Mouse (Mus musculus) megakaryocyte, embryonic 14.5 days (primary cell): Measurements from ENCODE around the gene Fgfr2. TPM values are rescaled to one million over a fixed set of nuclear protein-coding genes. Genes with fewer than 3 reads are reported as not detected.

Source experiments
- H3K27me3 ChIP-seq: replicated peaks from 2 replicates; pipeline ENCODE3; 2012; ENCODE audit warnings: inconsistent platforms
- H3K36me3 ChIP-seq: replicated peaks from 2 replicates; pipeline ENCODE3; 2012; ENCODE audit warnings: low read length, inconsistent platforms, mixed read lengths
- H3K4me1 ChIP-seq: 2 replicates; pipeline ENCODE4 v1.6.1; 2012; ENCODE audit warnings: inconsistent platforms
- H3K4me3 ChIP-seq: replicated peaks from 2 replicates; pipeline ENCODE3; 2012; ENCODE audit warnings: moderate library complexity, mild to moderate bottlenecking, inconsistent platforms
- H3K9me3 ChIP-seq: 2 replicates; pipeline ENCODE4 v1.6.1; 2012; ENCODE audit warnings: inconsistent platforms
- FLI1 ChIP-seq: IDR thresholded peaks from 2 replicates; pipeline ENCODE4 v1.6.1; 2012; ENCODE audit warnings: low read length, inconsistent platforms, mixed read lengths
- GATA1 ChIP-seq: IDR thresholded peaks from 3 replicates; pipeline ENCODE4 v1.6.1; 2012; ENCODE audit warnings: mixed read lengths, low read length, inconsistent platforms, borderline replicate concordance
- polyA plus RNA-seq: library from polyadenylated mRNA; stranded (reverse); fragments of >175 nt; gene quantifications from 2 replicates; pipeline ENCODE4 v1.2.3, GENCODE M21; 2012; ENCODE audit warnings: low replicate concordance; ENCODE audit not compliant: insufficient read depth

The Fgfr2 gene
- polyA plus RNA-seq, result 0.45 TPM in 1 of 2 replicates, not detected in the other

DNA sequence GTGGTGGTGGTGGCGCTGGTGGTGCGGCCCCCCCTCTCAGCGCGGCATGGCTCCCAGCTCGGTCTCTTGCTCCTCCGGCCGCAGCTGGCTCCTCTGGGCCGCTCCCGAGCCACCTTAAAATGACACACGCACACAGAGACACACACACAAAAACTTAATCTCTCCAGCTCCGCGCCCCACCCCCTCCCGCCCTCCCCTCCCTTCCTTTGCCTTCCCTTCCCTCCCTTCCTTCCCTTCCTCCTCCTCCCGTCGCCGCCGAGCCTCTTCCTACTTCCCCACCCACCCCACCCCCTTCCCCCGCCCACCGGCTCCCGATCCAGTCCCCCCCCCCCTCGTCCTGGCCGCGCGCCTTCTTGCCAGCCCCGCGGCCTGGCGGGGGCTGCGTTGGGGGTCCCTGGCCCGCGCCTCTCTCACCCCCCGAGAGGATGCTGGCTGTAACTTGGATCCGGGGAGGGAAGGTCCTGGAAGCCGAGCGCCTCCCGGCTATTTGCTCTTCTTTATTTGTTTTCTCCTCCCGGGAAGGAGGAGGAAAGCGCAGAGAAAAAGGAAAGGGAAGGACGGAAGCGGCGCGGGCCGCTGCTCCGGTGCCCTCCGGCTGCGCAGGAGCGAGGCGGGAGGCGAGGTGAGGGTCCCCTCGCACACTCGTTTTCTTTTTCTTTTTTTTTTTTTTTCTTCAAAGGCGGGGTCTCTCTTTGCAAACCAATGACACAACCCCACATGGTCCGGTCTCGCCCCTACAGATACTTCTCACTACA is at the start of gene Fgfr2:
Gene Fgfr2 (minus strand): TSS at position 107 of the 755 bp plus-strand sequence.
- TF ChIP-seq GATA1 (no peak), FLI1 (no peak)
- Histone ChIP-seq H3K4me1 (peaks cover 39% of the 10 kb centered on the region), H3K36me3 (no peaks in the 10 kb centered on the region), H3K4me3 (peak within 1 kb of the TSS; percentile 96), H3K27me3 (peaks cover 4% of the 10 kb centered on the region), H3K9me3 (peaks cover 3% of the 10 kb centered on the region)

- TF ChIP-seq GATA1 (no peak), FLI1 (no peak)
- Histone ChIP-seq H3K36me3 (no peaks in the 10 kb centered on the region), H3K27me3 (peaks cover 22% of the 10 kb centered on the region), H3K4me1 (peaks cover 37% of the 10 kb centered on the region), H3K4me3 (no peak overlapping the region), H3K9me3 (peaks cover 5% of the 10 kb centered on the region; the same call in 1 of the 2 replicates)
These were observed 48.4 kb upstream of the Fgfr2 start for GRCm38 (mm10) chr7:133171403-133172032.

DNA sequence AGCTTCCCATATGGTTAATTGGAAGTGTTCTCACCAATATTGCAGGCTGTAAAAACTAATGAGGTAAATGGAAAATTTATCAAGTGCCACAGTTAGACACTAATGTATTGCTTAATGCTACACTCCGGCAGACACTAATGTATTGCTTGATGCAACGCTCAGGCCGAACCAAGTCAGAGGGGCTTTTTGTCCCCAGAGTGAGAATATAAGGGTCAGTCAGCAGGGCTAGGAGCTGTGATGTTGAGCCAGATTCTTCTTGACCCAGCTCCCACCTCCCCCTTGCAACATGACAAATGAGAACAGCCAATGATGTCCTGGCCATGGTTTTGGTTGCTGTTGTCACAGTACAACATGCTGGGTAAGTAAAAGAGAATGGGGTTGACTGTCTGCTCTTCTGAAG is 45.8 kb upstream of the Fgfr2 start:
- Histone ChIP-seq H3K4me1 (peaks cover 24% of the 10 kb centered on the region), H3K9me3 (peaks cover 6% of the 10 kb centered on the region; the same call in 1 of the 2 replicates), H3K27me3 (peaks cover 23% of the 10 kb centered on the region), H3K4me3 (no peak overlapping the region), H3K36me3 (no peaks in the 10 kb centered on the region)
- TF ChIP-seq GATA1 (no peak), FLI1 (no peak)

DNA sequence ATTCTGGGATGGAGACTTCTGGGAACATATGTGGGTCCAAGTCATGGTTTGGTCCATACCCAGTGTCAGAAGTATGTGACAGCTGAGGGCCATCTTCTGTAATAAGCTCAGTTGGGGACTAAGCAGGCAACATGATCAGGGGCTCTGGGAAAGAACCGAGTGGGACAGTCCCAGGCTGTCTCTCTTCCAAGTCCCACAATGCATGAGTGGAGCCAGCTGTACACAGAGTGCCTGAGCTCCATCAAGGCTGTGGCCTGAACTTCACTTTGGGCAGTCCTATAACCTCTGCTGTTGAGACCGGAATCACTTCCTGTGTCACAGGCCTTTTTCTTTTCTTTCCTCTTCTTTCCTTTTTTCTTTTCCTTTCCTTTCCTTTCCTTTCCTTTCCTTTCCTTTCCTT is 44.8 kb upstream of the Fgfr2 start:
- peaks cover 6% of the 10 kb centered on the region; the same call in 1 of the 2 replicates for H3K9me3 ChIP-seq
- H3K27me3 ChIP-seq, result peaks cover 23% of the 10 kb centered on the region
- TF ChIP-seq GATA1 (no peak), FLI1 (no peak)
- no peaks in the 10 kb centered on the region for H3K36me3 ChIP-seq
- peaks cover 30% of the 10 kb centered on the region for H3K4me1 ChIP-seq
- no peak overlapping the region for H3K4me3 ChIP-seq

DNA sequence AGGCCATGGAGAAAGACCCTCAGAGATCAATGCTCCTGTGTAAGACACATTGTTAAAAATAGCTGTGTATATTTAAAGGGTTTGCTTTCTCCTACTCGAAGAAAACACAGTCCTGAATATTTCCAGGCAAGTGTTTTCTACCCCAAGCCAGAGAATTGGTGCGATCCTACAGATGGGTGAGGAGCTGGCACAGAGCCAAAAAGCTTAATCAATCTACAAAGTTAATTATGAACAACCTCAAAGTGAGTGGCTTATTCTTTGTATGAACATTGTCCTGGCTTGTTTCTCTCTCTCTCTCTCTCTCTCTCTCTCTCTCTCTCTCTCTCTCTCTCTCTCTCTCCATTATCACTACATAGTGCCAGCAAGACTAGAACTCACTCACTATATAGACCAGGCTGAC is 41.6 kb upstream of the Fgfr2 start:
- peaks cover 6% of the 10 kb centered on the region; the same call in 1 of the 2 replicates for H3K9me3 ChIP-seq
- H3K4me1 ChIP-seq, result peaks cover 30% of the 10 kb centered on the region
- no peak overlapping the region for H3K4me3 ChIP-seq
- H3K36me3 ChIP-seq, result no peaks in the 10 kb centered on the region
- H3K27me3 ChIP-seq, result peaks cover 25% of the 10 kb centered on the region
- no peak for TF ChIP-seq FLI1
- no peak for TF ChIP-seq GATA1

GRCm38 (mm10) chr7:133163011-133163410 is 39.9 kb upstream of the Fgfr2 start:
- H3K27me3 ChIP-seq, result peaks cover 20% of the 10 kb centered on the region
- H3K4me1 ChIP-seq, result peaks cover 30% of the 10 kb centered on the region
- peak overlapping the region; percentile 57 for H3K4me3 ChIP-seq

GRCm38 (mm10) chr7:133162131-133162530 is 39.0 kb upstream of the Fgfr2 start:
- Histone ChIP-seq H3K9me3 (peaks cover 6% of the 10 kb centered on the region; the same call in 1 of the 2 replicates), H3K27me3 (peaks cover 17% of the 10 kb centered on the region), H3K4me3 (no peak overlapping the region), H3K36me3 (no peaks in the 10 kb centered on the region), H3K4me1 (peaks cover 30% of the 10 kb centered on the region)
- TF ChIP-seq GATA1, result no peak

More at GRCm38 (mm10) chr7:133163011-133163410, 39.9 kb upstream of the Fgfr2 start:
- Histone ChIP-seq H3K36me3 (no peaks in the 10 kb centered on the region), H3K9me3 (peaks cover 6% of the 10 kb centered on the region; the same call in 1 of the 2 replicates)
- TF ChIP-seq FLI1 (no peak), GATA1 (no peak)

- TF ChIP-seq GATA1 (no peak), FLI1 (no peak)
- H3K36me3 ChIP-seq, result no peaks in the 10 kb centered on the region
- peaks cover 31% of the 10 kb centered on the region for H3K4me1 ChIP-seq
- H3K9me3 ChIP-seq, result peaks cover 2% of the 10 kb centered on the region; the same call in 1 of the 2 replicates
- no peak overlapping the region for H3K4me3 ChIP-seq
- peaks cover 12% of the 10 kb centered on the region for H3K27me3 ChIP-seq
These were observed 38.4 kb upstream of the Fgfr2 start for GRCm38 (mm10) chr7:133161362-133162080.

DNA sequence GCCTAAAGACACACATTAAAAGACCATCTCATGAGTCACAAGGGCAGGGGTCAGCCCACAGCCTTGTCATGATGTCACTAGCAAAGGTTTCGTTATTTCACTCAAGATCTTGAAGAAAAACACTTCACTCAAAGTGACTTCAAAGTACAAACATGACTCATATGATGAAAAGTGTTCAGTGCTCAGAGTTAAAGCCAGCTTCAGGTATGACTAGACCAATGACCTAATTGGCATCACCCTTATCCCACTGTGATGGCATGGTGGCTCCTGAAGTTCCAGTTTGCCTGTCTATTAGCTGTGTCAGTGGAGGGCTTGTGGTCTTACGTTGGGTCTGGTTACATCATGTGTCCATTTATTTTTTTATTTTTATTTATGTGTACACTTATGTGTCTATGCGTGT is 36.4 kb upstream of the Fgfr2 start:
- Histone ChIP-seq H3K9me3 (no peaks in the 10 kb centered on the region), H3K4me1 (peaks cover 26% of the 10 kb centered on the region), H3K27me3 (peaks cover 19% of the 10 kb centered on the region), H3K4me3 (no peak overlapping the region), H3K36me3 (no peaks in the 10 kb centered on the region)
- TF ChIP-seq GATA1 (no peak), FLI1 (no peak)

GRCm38 (mm10) chr7:133155621-133156020 is 32.5 kb upstream of the Fgfr2 start:
- peaks cover 16% of the 10 kb centered on the region for H3K4me1 ChIP-seq
- H3K36me3 ChIP-seq, result no peaks in the 10 kb centered on the region
- H3K4me3 ChIP-seq, result no peak overlapping the region
- peaks cover 24% of the 10 kb centered on the region for H3K27me3 ChIP-seq
- TF ChIP-seq FLI1 (no peak), GATA1 (no peak)
- 0 out of 2 replicates have a peak, but pooled peaks cover 4% of the 10 kb centered on the region for H3K9me3 ChIP-seq
